Mouse (Mus musculus) thymus, adult 2 months (tissue): Measurements from ENCODE around the gene Nrcam.

ENCODE experiments used
- CTCF ChIP-seq: fragments of 200-500 bp; IDR thresholded peaks from 2 replicates; pipeline ENCODE4 v1.5.1; 2012; ENCODE audit warnings: mild to moderate bottlenecking, control low read depth, low read length, moderate library complexity, borderline replicate concordance; ENCODE audit not compliant: control insufficient read depth, poor library complexity, insufficient read depth; ENCODE audit errors: extremely low read depth
- POLR2A ChIP-seq: fragments of 200-500 bp; IDR thresholded peaks from 2 replicates; pipeline ENCODE4 v1.6.1; 2012; ENCODE audit warnings: mild to moderate bottlenecking, low read length, control low read depth, moderate library complexity; ENCODE audit not compliant: control insufficient read depth, poor library complexity, insufficient read depth; ENCODE audit errors: extremely low read depth

GRCm38 (mm10) chr12:44462976-44463375, 134.3 kb downstream of the Nrcam start:
- TF ChIP-seq POLR2A: no peak
- no peak for TF ChIP-seq CTCF
